Mouse (Mus musculus): ENCODE data around the gene Kank1. TPM values are rescaled to one million over a fixed set of nuclear protein-coding genes. Genes with fewer than 3 reads are reported as not detected.

The Kank1 gene
- total RNA-seq, 2 experiments from 2014 or later, result 14.3 to 14.4 TPM

DNA sequence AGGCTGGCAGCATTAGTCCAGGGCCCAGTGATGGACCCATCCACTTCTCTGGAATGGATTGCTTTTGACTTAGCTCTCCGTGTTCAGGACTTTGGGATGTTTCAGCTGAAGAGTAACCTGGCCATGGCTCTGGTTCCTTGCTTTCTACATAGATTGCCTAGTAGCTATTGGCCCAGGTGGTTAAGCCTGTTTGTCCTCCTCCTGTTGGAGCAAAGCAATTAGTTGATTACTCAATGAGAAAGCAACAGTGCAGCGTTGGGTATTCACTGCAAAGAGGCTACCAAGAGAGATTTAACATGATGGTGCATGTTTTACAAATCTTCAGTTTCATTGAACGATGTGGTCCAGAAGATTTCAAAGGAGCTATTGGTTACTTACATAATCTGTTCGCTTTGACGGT lies 186.6 kb downstream of the Kank1 start:
- intact Hi-C loops (cut with DNase I; ENCODE audit: low total_unique reads), result no loop called here
- DNase-seq, result no peak

DNA sequence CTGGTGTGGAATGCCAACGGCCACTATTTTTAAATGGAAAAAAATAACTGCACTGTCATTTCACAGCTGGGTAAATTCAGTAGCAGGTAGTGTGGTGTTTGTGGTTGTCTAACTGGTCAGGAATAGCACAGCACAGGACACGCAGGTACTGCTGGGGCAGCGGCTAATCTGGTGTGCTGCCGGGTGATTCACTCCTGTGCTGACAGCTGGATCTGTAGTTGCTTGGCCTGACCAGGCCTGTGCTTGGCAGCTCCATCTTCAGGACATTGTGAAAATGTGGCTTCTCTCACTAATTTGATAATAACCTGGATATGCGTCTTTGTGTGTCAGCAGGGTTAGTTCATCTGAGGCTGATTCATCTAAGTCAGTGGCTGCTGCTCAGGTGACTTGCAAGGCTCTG lies 189.7 kb downstream of the Kank1 start:
- no peak for DNase-seq
- intact Hi-C loops (cut with DNase I; ENCODE audit: low total_unique reads), result no loop called here

DNA sequence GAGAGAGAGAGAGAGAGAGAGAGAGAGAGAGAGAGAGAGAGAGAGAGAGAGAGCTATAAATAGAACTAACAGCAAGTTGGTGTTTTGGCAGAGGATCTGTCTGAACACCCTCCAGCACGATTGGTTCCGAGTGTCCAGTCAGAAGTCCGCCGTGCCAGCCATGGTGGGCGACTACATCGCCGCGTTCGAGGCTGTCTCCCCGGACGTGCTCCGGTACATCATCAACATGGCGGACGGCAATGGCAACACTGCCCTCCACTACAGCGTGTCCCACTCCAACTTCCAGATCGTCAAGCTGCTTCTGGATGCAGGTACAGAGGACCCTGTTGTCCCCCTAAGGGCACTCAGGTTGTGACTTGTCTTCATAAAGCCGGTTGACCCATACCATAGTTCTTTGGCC lies 191.1 kb downstream of the Kank1 start:
- intact Hi-C loops (cut with DNase I; ENCODE audit: low total_unique reads), result no loop called here
- no peak for DNase-seq

DNA sequence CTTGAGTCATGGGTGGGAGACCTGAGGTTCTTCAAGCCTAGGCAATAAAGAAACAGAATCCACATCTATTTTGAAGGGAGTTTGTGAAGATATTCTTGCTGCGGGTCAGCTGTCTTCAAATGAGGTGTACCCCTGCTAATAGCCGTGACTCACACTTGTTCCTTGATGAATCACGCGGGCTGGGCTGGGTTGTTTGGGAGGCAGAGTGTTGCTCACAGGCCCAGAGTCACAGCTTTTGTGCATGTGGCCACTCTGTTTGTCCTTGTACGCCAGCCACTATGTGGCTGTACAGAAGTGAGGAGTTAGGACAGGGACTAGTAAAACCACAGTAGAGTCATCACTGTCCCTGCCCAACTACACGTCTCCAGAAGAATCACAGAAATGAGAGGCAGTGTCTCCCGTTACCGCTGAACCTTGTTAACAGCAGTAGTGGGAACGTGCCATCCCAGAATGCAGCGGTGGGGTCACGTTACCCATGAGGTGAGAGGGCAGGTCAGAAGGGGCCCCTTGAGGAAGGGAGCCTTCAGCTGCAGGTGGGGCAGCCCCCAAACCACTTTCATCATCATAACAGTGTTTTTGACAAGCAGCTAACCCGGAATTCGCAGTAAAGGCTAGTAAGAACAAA lies 191.7 kb downstream of the Kank1 start:
- intact Hi-C loops (cut with DNase I; ENCODE audit: low total_unique reads), result no loop called here
- DNase-seq, result no peak

DNA sequence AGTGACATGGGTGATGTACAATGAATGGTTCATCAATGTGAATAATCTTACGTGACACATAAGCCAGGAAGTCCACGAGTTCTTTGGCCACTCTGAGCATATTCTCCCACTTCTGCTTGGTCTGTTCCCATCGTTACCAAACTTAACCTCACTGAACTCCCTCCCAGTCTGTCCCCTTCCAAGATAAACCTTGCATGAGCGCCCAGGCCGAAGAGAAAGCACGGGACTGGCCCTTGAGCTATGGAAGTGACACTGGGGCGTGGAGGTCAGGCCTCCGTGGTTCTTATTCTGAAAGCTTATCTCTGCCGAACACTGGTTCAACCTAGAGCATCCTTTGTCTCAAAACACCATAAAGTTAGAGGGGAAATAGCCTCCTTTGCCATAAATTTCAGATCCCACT lies 194.7 kb downstream of the Kank1 start:
- DNase-seq, result no peak
- intact Hi-C loops (cut with DNase I; ENCODE audit: low total_unique reads), result no loop called here

DNA sequence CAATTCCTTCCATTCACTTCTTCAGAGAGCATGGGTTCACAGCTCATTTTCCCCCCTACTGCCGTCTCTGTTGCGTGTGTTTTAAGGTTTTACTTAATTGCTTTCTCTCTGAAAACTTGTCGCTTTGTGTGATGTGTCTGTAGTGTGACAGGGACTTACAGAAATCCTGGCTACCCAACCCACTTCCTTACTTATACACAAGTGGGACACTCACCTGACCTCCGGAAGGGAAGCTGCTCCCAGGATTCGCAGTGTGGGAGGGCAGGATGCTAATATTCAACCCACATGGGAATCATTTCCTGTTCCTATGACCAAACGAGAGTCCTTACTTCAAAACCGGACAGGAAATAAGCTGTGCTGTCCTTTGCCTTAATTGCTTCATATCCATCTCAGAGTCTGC lies 195.1 kb downstream of the Kank1 start:
- no peak for DNase-seq
- intact Hi-C loops (cut with DNase I; ENCODE audit: low total_unique reads), result no loop called here

DNA sequence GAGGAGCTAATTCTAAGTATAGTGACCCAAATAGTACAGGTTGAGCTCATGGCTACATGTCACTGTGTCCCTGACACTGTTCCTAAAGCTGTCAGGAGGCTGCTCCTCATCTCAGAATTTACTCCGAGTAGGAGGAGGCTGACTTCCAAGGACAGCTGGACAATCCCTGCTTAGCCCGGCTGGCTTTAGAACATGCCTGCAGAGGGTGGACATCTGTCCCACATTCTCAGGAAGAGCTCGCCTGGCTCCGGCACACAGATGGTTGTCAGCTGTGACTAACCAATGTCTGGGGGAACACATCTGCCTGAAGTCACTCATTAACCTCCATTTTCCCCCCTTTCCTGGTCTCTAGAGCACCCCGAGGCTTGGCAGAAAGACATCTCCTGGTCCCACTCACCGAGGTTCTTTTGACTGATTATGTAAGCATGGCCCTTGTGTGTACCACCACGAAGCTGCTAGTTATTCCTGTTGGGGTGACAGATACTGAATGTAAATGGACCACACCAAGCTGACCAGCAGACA lies 196.5 kb downstream of the Kank1 start:
- intact Hi-C loops (cut with DNase I; ENCODE audit: low total_unique reads), result no loop called here
- no peak for DNase-seq

DNA sequence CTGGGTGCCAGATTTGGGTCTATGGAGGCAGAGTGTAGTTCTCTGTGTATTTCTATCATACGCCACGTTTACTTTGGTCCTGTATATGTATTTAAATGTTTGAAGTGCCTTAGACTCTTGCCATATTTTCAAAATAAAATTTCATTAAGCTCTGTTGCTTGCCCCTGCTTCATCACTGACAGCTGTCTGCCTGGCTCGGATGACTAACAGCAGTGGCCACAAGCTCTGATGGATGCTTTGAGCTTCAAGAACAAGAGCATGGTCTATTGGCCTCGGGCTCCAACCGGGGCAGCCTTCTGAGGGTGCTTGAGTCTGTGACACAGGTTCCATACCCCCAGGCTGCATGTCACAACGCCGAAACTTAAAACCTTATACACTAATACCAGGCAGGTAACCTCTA lies 197.6 kb downstream of the Kank1 start:
- intact Hi-C loops (cut with DNase I; ENCODE audit: low total_unique reads), result no loop called here

DNA sequence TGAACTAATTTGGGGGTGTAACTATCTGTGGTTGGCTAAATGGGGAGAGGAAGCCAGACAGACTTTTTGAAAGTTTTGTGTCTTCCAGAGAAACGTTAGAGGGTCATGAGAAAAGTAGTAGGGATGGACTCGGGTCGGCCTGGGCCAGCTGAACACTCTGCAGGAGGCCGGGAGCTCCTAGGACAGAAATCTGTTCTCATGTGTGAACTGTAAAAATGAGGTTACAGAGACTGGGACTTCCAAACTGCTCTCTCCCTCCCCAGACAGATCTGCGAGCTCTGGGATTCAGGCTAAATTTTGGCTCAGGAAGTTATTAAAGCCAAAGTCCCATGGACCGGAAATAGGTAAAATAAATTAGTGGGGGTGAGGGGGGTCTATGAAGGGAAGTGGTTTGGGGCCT lies 198.0 kb downstream of the Kank1 start:
- DNase-seq, result no peak
- intact Hi-C loops (cut with DNase I; ENCODE audit: low total_unique reads), result no loop called here

More for the DNA sequence above, 197.6 kb downstream of the Kank1 start:
- no peak for DNase-seq

DNA sequence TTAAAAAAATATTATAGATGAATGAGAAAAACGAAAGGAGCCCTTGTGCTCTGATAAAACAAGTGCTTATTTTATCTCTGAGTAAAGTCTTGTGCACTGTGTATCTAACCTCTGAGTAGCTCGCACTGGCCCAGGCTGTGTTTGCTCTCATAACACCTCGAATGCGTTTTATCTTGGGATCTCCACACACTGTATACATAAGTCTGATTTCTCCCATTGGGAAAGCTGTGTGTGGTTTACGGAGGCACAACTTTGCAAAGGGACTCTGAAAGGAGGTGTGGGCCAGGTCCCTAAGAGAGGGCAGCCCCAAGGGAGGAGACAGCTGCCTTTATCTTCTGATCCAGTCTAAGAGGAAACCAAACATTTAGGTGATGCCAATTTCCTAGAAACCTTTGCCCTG lies 198.6 kb downstream of the Kank1 start:
- intact Hi-C loops (cut with DNase I; ENCODE audit: low total_unique reads), result no loop called here
- no peak for DNase-seq

DNA sequence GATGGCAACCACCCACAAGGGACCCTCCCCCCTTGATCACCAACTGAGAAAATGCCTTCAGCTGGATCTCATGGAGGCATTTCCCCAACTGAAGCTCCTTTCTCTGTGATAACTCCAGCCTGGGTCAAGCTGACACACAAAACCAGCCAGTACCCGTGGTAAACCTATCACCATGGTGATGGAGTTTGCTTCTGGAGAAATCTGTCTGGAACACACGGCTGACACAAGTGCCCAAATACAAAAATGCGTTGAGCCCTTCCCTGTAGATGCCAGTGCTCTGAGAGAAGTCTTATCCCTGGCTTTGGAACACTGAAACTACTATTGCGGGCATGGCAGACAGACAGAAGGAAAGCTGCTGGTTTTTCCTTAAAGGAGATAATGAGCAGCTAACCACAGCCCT lies 199.4 kb downstream of the Kank1 start:
- DNase-seq, result no peak
- intact Hi-C loops (cut with DNase I; ENCODE audit: low total_unique reads), result no loop called here

DNA sequence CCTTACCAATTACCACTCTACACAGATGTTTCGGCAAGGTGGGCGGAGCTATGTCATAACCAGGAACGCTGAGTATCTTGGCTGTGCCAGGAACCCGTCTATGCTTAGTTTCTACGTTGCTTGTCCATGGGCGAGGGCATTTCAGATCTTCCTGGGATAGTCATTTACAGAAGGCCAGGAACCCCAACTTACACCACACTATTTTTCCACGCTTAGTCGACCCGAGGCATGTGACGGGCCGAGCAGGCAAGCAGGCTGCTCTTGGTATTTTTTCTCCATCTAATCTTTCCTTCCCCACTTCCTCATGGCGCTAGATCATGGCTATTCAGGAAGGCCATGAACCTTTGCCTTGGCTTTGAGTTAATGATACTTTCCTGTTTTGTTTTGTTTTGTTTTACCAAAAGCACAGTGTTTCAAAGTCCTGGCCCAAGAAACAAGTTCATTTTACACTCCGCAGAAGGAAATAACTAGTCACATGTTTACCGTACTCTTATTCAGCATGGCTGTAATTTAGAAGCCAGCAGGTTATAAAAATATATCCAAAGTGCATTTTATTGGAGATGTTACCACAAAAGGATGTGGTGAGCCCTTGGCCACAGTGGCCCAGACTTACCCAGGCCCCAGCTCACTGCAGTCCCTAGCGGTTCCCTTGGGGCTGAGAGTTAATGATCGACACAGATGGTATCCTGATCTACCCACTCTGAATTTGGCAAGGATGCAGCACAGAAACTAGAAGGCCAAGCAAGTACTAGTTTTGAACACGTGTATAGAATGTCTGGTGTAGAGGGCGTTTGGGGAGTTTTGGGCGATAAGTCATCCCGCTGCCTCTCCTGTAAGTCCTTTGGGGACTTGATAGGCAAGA lies 200.2 kb downstream of the Kank1 start:
- no peak for DNase-seq
- intact Hi-C loops (cut with DNase I; ENCODE audit: low total_unique reads), result no loop called here

DNA sequence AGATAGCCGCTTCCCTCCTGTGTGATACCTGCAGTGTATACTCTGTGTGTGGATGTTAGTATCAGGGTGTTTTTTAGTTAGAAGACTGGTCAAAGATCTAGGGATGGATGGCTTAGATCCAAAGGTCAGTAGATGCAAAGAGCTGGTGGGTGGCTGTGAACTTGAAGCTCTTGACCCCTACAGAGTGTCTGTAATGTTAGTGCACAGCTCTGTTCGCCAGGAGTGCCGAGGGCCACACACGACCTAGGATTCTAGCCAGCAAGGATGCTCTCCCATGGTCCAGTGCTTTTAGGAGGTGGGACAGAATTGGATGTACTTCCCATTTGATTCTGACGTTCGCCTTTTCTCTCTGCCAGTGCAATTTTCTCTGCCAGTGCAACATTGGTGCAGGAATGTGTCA lies 201.5 kb downstream of the Kank1 start:
- DNase-seq, result no peak
- intact Hi-C loops (cut with DNase I; ENCODE audit: low total_unique reads), result no loop called here

DNA sequence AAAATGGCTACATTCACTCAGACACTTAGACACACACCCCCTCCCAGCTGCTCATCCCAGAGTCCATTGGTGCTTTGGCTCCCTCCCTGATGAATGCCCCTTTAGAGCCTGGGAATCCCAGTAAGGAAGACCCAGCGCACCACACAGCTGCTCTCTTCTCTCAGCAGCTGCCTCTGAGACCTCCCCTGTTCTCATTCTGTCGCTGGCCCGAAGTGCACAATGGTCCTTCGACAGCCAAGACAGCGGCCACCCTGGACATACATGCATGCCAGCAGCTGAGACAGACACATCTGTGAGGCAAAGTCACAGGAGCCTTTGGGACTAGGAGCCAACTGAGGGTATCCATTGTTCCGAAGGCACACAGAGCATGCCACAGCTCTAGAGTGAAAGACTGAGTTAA lies 203.0 kb downstream of the Kank1 start:
- intact Hi-C loops (cut with DNase I; ENCODE audit: low total_unique reads), result loop anchor here (10.0 kb wide), 1 partner anchor 305 kb away; no protein-coding TSS in a partner anchor
- DNase-seq, result peak; percentile 34

DNA sequence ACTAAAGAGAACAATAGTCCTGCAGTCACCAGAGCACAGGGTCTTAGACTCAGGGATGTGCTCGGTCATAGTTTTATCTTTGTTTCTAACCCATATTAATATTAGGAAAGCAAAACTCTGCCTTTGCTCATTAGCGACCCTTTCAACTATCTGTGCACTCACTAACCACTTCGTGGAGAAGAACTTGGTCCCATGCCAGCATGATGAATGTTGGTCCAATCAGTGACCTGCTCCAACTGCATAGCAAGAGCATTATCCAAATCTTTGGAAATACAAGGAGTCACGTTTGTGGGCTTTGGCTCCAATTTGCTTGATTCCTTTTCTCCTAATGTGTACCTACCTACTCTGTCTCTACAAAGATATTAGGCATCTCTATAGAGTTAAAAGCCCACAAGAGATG lies 204.0 kb downstream of the Kank1 start:
- intact Hi-C loops (cut with DNase I; ENCODE audit: low total_unique reads), result loop anchor here (10.0 kb wide), 1 partner anchor 306 kb away; no protein-coding TSS in a partner anchor
- no peak for DNase-seq

DNA sequence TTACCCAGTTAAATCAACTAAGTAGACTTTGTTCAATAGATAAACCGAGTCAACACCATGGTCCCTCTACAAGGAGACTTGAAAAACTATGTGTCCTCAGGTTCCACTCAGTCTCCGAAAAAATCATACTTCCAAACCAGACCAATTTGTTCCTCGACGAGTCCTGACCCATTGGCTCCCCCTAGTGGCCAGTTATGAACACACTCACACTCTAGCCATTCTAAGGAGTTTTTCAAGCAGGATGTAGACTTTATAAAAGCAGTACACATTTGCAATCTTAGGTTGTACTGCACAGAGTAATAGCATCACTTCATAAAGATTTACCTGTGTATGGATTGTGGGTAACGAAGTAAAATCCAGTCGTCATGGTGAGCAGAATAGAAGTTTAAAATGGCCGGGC lies 208.3 kb downstream of the Kank1 start:
- peak; percentile 66 for DNase-seq
- intact Hi-C loops (cut with DNase I; ENCODE audit: low total_unique reads), result loop anchor here (10.0 kb wide), 1 partner anchor 310 kb away; no protein-coding TSS in a partner anchor

DNA sequence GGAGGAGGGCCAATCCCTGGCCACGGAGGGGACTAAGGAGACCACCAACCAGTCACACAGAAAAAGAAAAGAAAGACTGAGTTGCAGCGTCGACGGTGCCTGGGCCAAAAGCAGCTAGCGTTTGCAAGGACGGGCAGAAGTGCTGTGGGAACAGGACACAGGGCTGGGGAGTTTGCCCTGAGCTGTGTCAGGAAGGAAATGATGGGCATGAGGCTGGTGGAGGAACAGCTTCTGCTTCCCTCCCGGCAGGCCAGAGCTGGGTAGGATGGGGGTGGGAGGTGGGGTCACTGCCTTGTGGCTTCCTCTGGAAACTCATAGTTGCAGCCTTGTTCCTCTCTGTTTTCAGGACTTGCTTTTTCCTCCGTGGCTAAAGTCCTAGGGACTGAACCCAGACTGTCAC lies 209.1 kb downstream of the Kank1 start:
- intact Hi-C loops (cut with DNase I; ENCODE audit: low total_unique reads), result loop anchor here (10.0 kb wide), 1 partner anchor 311 kb away; no protein-coding TSS in a partner anchor
- no peak for DNase-seq

DNA sequence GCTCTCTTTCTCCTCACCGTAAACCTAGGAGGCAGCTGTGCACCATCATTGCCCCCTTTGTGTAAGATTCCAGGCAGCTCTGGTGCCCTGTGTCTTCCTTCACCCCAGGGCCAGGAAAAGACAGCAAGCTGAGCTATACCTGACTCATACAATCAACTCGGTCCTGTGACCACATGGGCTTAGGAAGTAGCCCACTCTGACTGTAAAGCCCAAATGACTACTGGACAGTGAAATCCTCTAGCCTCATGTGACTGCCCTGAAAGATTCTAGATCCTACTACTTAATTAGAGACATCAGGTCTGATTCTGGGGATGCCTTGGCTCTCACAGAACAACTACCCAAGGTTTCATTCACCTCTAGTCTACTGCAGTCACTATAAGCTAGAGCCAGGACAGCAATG lies 209.9 kb downstream of the Kank1 start:
- intact Hi-C loops (cut with DNase I; ENCODE audit: low total_unique reads), result loop anchor here (10.0 kb wide), 1 partner anchor 312 kb away; no protein-coding TSS in a partner anchor

DNA sequence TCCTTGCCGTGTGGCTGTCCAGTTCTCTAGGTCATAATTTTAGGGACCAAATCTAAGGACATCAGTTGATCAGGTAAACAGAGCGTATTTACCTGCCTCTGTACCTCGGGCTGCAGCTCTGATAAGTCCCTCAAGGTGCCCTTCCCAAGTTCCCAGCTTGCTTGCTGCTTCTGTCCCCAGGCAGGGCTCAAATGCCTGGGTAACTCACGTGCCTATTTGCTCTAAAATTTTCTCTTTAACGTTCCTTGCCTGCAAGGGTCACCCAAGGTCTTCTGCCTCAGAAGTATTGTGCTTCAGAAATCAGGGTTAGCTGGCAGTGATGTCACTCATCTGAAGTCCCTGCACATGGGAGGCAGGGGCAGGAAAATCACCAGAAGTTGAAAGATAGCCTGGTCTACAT lies 210.6 kb downstream of the Kank1 start:
- intact Hi-C loops (cut with DNase I; ENCODE audit: low total_unique reads), result loop anchor here (10.0 kb wide), 1 partner anchor 313 kb away; no protein-coding TSS in a partner anchor

More for the DNA sequence above, 209.9 kb downstream of the Kank1 start:
- DNase-seq, result no peak

DNA sequence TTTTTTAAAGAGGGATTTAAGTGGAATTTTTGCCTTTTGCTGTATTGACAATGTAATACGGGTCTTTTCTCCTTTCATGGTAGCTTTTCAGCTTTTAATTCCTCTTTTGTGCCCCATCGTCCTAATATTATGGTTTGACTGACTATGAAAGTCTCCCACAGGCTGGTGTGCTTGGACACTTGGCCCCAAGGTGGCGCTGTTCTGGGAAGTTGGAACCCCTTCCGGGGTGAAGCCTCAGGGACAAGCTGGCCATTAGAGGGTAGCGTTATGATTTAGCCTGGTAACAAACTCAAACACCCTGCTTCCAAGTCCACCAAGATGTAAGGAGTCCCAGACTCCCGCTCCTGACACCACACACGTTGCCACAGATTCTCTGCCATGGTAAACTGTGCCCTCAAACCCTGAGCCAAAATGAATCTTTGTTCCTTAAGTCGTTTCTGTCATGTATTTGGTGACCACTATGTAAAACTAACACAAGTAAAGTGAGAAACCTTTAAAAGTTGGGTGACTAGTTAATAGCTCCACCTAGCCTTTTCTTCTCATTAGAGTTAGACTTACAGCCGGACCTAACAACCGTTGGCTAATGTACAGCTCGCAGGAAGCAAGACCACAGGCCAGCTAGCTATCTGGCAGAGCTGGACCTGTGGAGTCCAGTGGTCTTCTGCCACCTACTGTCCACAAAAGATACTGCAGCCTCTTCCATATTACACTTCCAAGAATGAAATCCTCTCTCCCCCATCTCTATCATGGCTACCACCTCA lies 214.3 kb downstream of the Kank1 start:
- intact Hi-C loops (cut with DNase I; ENCODE audit: low total_unique reads), result loop anchor here (2.0 to 10.0 kb wide), 2 partner anchors 110 to 346 kb away; no protein-coding TSS in a partner anchor

More for the DNA sequence above, 210.6 kb downstream of the Kank1 start:
- DNase-seq, result no peak

More for the DNA sequence above, 214.3 kb downstream of the Kank1 start:
- DNase-seq, result peak; percentile 33

All from gastrocnemius, postnatal 14 days (tissue).